Mouse (Mus musculus): ENCODE results near the gene Mex3a.

DNA sequence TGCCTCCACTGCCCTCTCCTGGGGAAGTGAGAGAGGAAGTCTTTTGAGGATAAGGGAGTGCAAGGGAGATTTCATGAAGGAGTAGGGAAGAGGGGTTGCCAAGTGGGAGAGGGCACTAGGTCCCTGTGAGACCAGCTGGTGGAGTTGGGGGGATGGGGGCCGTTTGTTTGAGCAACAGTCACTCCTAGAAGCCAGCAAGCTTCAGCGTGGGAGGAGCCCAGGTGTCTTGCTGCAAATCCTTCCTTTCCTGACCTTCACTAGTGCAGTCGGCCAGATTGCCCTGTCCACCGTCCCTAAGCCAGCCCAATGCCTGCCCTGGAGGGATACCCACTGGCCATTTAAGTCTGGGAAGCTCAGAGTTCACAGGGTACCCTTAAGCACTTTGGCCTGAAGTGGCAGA lies 20.6 kb upstream of the Mex3a start:
- TF ChIP-seq CTCF (IDR thresholded peaks at IDR 0.05; ENCODE audit: insufficient read depth, low read depth, low read length) (no peak), POLR2A (IDR thresholded peaks at IDR 0.05; ENCODE audit: insufficient read depth, low read depth, low read length) (no peak)

All from olfactory bulb, adult 2 months (tissue).